Mouse (Mus musculus): ENCODE measurements around the gene Elk1. TPM values are rescaled to one million over a fixed set of nuclear protein-coding genes. Genes with fewer than 3 reads are reported as not detected.

The Elk1 gene
- total RNA-seq (2014; rRNA removed), result 1.7 and 2.4 TPM in 2 replicates
- 3.7 and 4.0 TPM in 2 replicates for polyA plus RNA-seq (2012; rRNA removed)

- 0% methylated on average over 17 of the region's 30 CpGs for WGBS
These were observed at the start of gene Elk1 for GRCm38 (mm10) chrX:20950191-20950880. Elk1 (minus strand) TSS chrX:20950608.

GRCm38 (mm10) chrX:20980901-20981300, 30.5 kb upstream of the Elk1 start:
- no peaks in the 10 kb centered on the region for H3K4me1 ChIP-seq (ENCODE audit: control insufficient read depth, insufficient read depth, low read length)
- no peaks in the 10 kb centered on the region for H3K79me2 ChIP-seq (ENCODE audit: control insufficient read depth, insufficient read depth, low read length)
- H3K36me3 ChIP-seq (ENCODE audit: control insufficient read depth, insufficient read depth, low read length), result peaks cover 1% of the 10 kb centered on the region; the same call in 1 of the 2 replicates
- TF ChIP-seq POLR2A (IDR thresholded peaks at IDR 0.05; ENCODE audit: extremely low read depth, insufficient read depth, low read length) (no peak), CTCF (IDR thresholded peaks at IDR 0.05; ENCODE audit: low read depth, low read length) (no peak)
- H3K27ac ChIP-seq (replicated peaks; ENCODE audit: insufficient read depth, low read depth, low read length), result no peak overlapping the region
- 68% methylated on average over 1 of the region's 1 CpGs for WGBS
- no peak for DNase-seq (ENCODE audit: extremely low read depth, low read depth, low spot score)
- H3K4me3 ChIP-seq (ENCODE audit: insufficient read depth, low read depth, low read length), result no peak overlapping the region
- H3K27me3 ChIP-seq (ENCODE audit: control insufficient read depth, insufficient read depth, low read length), result no peaks in the 10 kb centered on the region
- no peak overlapping the region for H3K9ac ChIP-seq (ENCODE audit: low read depth, low read length)

More at GRCm38 (mm10) chrX:20950191-20950880, at the start of gene Elk1:
- DNase-seq (ENCODE audit: extremely low read depth, low read depth, low spot score), result peak; percentile 80
- Histone ChIP-seq H3K27me3 (ENCODE audit: control insufficient read depth, insufficient read depth, low read length) (no peaks in the 10 kb centered on the region), H3K27ac (replicated peaks; ENCODE audit: insufficient read depth, low read depth, low read length) (peak within 1 kb of the TSS; percentile 70), H3K79me2 (ENCODE audit: control insufficient read depth, insufficient read depth, low read length) (peaks cover 2% of the 10 kb centered on the region; the same call in 1 of the 2 replicates), H3K9ac (ENCODE audit: low read depth, low read length) (peak within 1 kb of the TSS; percentile 92), H3K36me3 (ENCODE audit: control insufficient read depth, insufficient read depth, low read length) (no peaks in the 10 kb centered on the region), H3K4me1 (ENCODE audit: control insufficient read depth, insufficient read depth, low read length) (peaks cover 2% of the 10 kb centered on the region; the same call in 1 of the 2 replicates), H3K4me3 (ENCODE audit: insufficient read depth, low read depth, low read length) (peak within 1 kb of the TSS; percentile 89)
- TF ChIP-seq CTCF (IDR thresholded peaks at IDR 0.05; ENCODE audit: low read depth, low read length) (no peak), POLR2A (IDR thresholded peaks at IDR 0.05; ENCODE audit: extremely low read depth, insufficient read depth, low read length) (no peak)

- peak; percentile 91 for DNase-seq (ENCODE audit: extremely low read depth, low read depth, low spot score)
- WGBS, result under 1% methylated on average over 57 of the region's 57 CpGs
- H3K9ac ChIP-seq (ENCODE audit: low read depth, low read length), result peak within 1 kb of the TSS; percentile 83
- peak within 1 kb of the TSS; percentile 97 for H3K27ac ChIP-seq (replicated peaks; ENCODE audit: insufficient read depth, low read depth, low read length)
- H3K4me3 ChIP-seq (ENCODE audit: insufficient read depth, low read depth, low read length), result peak within 1 kb of the TSS; percentile 86
- H3K79me2 ChIP-seq (ENCODE audit: control insufficient read depth, insufficient read depth, low read length), result 0 out of 2 replicates have a peak, but pooled peaks cover 3% of the 10 kb centered on the region
- TF ChIP-seq CTCF (IDR thresholded peaks at IDR 0.05; ENCODE audit: low read depth, low read length) (0 out of 2 replicates have a peak, but pooled peaks have one; percentile 11), POLR2A (IDR thresholded peaks at IDR 0.05; ENCODE audit: extremely low read depth, insufficient read depth, low read length) (no peak)
- H3K27me3 ChIP-seq (ENCODE audit: control insufficient read depth, insufficient read depth, low read length), result no peaks in the 10 kb centered on the region
- 0 out of 2 replicates have a peak, but pooled peaks cover 2% of the 10 kb centered on the region for H3K4me1 ChIP-seq (ENCODE audit: control insufficient read depth, insufficient read depth, low read length)
- H3K36me3 ChIP-seq (ENCODE audit: control insufficient read depth, insufficient read depth, low read length), result peaks cover 5% of the 10 kb centered on the region
These were observed 11.3 kb upstream of the Elk1 start, which contains the start of gene Uxt for GRCm38 (mm10) chrX:20961477-20962378. Uxt (minus strand) TSS chrX:20962017.

- WGBS, result 0% methylated on average over 4 of the region's 4 CpGs
- Histone ChIP-seq H3K27me3 (ENCODE audit: control insufficient read depth, insufficient read depth, low read length) (no peaks in the 10 kb centered on the region), H3K36me3 (ENCODE audit: control insufficient read depth, insufficient read depth, low read length) (no peaks in the 10 kb centered on the region; the same call in 1 of the 2 replicates), H3K4me3 (ENCODE audit: insufficient read depth, low read depth, low read length) (no peak overlapping the region), H3K79me2 (ENCODE audit: control insufficient read depth, insufficient read depth, low read length) (peaks cover 2% of the 10 kb centered on the region; the same call in 1 of the 2 replicates), H3K4me1 (ENCODE audit: control insufficient read depth, insufficient read depth, low read length) (peaks cover 2% of the 10 kb centered on the region; the same call in 1 of the 2 replicates), H3K27ac (replicated peaks; ENCODE audit: insufficient read depth, low read depth, low read length) (no peak overlapping the region), H3K9ac (ENCODE audit: low read depth, low read length) (no peak overlapping the region)
- TF ChIP-seq CTCF (IDR thresholded peaks at IDR 0.05; ENCODE audit: low read depth, low read length), result peak; percentile 49
- no peak for TF ChIP-seq POLR2A (IDR thresholded peaks at IDR 0.05; ENCODE audit: extremely low read depth, insufficient read depth, low read length)
- DNase-seq (ENCODE audit: extremely low read depth, low read depth, low spot score), result peak; percentile 17
These were observed 4.4 kb downstream of the Elk1 start for GRCm38 (mm10) chrX:20946055-20946454.

- Histone ChIP-seq H3K4me3 (ENCODE audit: insufficient read depth, low read depth, low read length) (no peak overlapping the region), H3K36me3 (ENCODE audit: control insufficient read depth, insufficient read depth, low read length) (no peaks in the 10 kb centered on the region; the same call in 1 of the 2 replicates), H3K4me1 (ENCODE audit: control insufficient read depth, insufficient read depth, low read length) (no peaks in the 10 kb centered on the region), H3K79me2 (ENCODE audit: control insufficient read depth, insufficient read depth, low read length) (no peaks in the 10 kb centered on the region), H3K9ac (ENCODE audit: low read depth, low read length) (no peak overlapping the region), H3K27me3 (ENCODE audit: control insufficient read depth, insufficient read depth, low read length) (no peaks in the 10 kb centered on the region), H3K27ac (replicated peaks; ENCODE audit: insufficient read depth, low read depth, low read length) (no peak overlapping the region)
- TF ChIP-seq CTCF (IDR thresholded peaks at IDR 0.05; ENCODE audit: low read depth, low read length), result no peak
- TF ChIP-seq POLR2A (IDR thresholded peaks at IDR 0.05; ENCODE audit: extremely low read depth, insufficient read depth, low read length), result no peak
- DNase-seq (ENCODE audit: extremely low read depth, low read depth, low spot score), result peak; percentile 19
- 82% methylated on average over 1 of the region's 1 CpGs for WGBS
These were observed 18.4 kb downstream of the Elk1 start for GRCm38 (mm10) chrX:20931963-20932362.
